Mouse (Mus musculus): ENCODE measurements around the gene Rbfox3.

GRCm38 (mm10) chr11:118584826-118585225 lies 326.6 kb downstream of the Rbfox3 start:
- TF ChIP-seq CTCF (IDR thresholded peaks at IDR 0.05; ENCODE audit: low read depth): no peak
- TF ChIP-seq EP300 (IDR thresholded peaks at IDR 0.05; ENCODE audit: low read depth): no peak

Measured in liver, embryonic 14.5 days (tissue).